Mouse (Mus musculus) erythroblast, embryonic 14.5 days (primary cell): ENCODE measurements at regions not wholly inside any gene's neighbourhood (a gene's known extent, or its start where the extent isn't known, plus 50 kb on each side); places are given as distances from the start of the nearest gene placed in this dataset.

Source experiments
- GATA1 ChIP-seq: IDR thresholded peaks from 2 replicates; pipeline ENCODE4 v1.6.1; 2012; ENCODE audit warnings: low read length, inconsistent platforms, mixed read lengths
- TAL1 ChIP-seq: IDR thresholded peaks from 3 replicates; pipeline ENCODE4 v1.6.1; 2012; ENCODE audit warnings: low read length, inconsistent platforms, mixed read lengths

DNA sequence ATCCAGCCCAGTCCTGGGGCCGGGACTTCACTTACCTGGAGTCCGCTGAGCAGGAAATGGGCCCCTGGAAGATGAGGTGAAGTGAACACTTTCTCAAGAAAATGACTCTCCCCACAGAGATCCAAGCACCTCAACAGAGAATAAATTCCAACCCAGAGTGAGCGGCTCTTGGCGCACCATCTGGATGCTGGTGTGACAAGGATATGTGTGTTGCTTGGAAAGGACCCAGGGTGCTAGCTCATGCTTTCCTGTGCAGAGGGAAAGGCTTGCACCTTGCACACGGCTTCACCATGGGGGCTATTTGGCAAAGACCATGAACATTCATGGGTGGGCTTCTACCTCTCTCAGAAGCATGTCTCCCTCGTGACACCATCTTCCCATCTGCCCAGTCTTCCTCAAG, 151.7 kb downstream of the Zfp36l1 start:
- TF ChIP-seq TAL1 (no peak), GATA1 (no peak)
